Mouse (Mus musculus) kidney, embryonic 16.5 days (tissue): ENCODE measurements around the gene Herc2. TPM values are rescaled to one million over a fixed set of nuclear protein-coding genes. Genes with fewer than 3 reads are reported as not detected.
A peak's percentile ranks its signal among the peaks of the same experiment; 100 is the strongest.
"Not testable (repeated sequence)": the region's sequence is repeated elsewhere in the genome, so short reads cannot be mapped to it uniquely, and the experiment has no call there.

Experiments
- ATAC-seq: fragments of 200-750 bp; cut with Nextera tagmentation; 2 replicates; pipeline ENCODE4 v1.8.0; 2017; ENCODE audit warnings: moderate TSS enrichment; ENCODE audit not compliant: low FRiP score, low TSS enrichment
- H3K27ac ChIP-seq: fragments of 300-500 bp; sonication (generic); 2 replicates; pipeline ENCODE4 v1.5.1; 2014; ENCODE audit warnings: low read length
- H3K27me3 ChIP-seq: fragments of 300-500 bp; sonication (generic); 2 replicates; pipeline ENCODE4 v1.6.1; 2014; ENCODE audit warnings: low read length, control low read depth, mixed read lengths; ENCODE audit not compliant: insufficient read depth
- H3K36me3 ChIP-seq: fragments of 300-500 bp; sonication (generic); 2 replicates; pipeline ENCODE4 v1.6.1; 2014; ENCODE audit warnings: low read length, control low read depth, mixed read lengths; ENCODE audit not compliant: insufficient read depth
- H3K4me1 ChIP-seq: fragments of 300-500 bp; sonication (generic); 2 replicates; pipeline ENCODE4 v1.6.1; 2014; ENCODE audit warnings: low read length, control low read depth, mixed read lengths; ENCODE audit not compliant: insufficient read depth
- H3K4me2 ChIP-seq: fragments of 300-500 bp; sonication (generic); replicated peaks from 2 replicates; pipeline ENCODE4 v1.6.1; 2014; ENCODE audit warnings: low read depth, low read length
- H3K4me3 ChIP-seq: fragments of 300-500 bp; sonication (generic); 2 replicates; pipeline ENCODE4 v1.5.1; 2014; ENCODE audit warnings: mild to moderate bottlenecking, low read length
- H3K9ac ChIP-seq: fragments of 300-500 bp; sonication (generic); replicated peaks from 2 replicates; pipeline ENCODE4 v1.6.1; 2014; ENCODE audit warnings: low read length
- H3K9me3 ChIP-seq: fragments of 300-500 bp; sonication (generic); 2 replicates; pipeline ENCODE4 v1.6.1; 2016; ENCODE audit warnings: low read length, control low read depth
- WGBS: fragments of 180-500 bp; shearing (Covaris S2); extraction: QIAGEN DNeasy Blood & Tissue Kit; methylation state at CpG from one replicate; pipeline ENCODE4 v1.1.7; 2014; 5-methylcytosine and 5-hydroxymethylcytosine counted together
- polyA plus RNA-seq: library from polyadenylated mRNA; unstranded; fragments of >200 nt; fragmentation: Nextera tagmentation; extraction: Ambion mirVana; gene quantifications from 2 replicates; pipeline ENCODE4 v1.2.1, GENCODE M21; 2015

The Herc2 gene
- polyA plus RNA-seq = 19.2 and 26.9 TPM in 2 replicates

- Histone ChIP-seq H3K9ac (peak within 1 kb of the TSS; percentile 88), H3K4me2 (peak within 1 kb of the TSS; percentile 65), H3K27me3 (no peaks in the 10 kb centered on the region), H3K36me3 (no peaks in the 10 kb centered on the region), H3K4me3 (peak within 1 kb of the TSS; percentile 72), H3K9me3 (no peaks in the 10 kb centered on the region), H3K4me1 (peaks cover 9% of the 10 kb centered on the region), H3K27ac (peak within 1 kb of the TSS; percentile 85)
- ATAC-seq = peak; percentile 100
- WGBS = under 1% methylated on average over 47 of the region's 47 CpGs
Observed at GRCm38 (mm10) chr7:56049831-56050321, at the start of gene Herc2. Gene Herc2 (plus strand): TSS chr7:56050196.

GRCm38 (mm10) chr7:56010318-56011017 is 39.5 kb upstream of the Herc2 start:
- H3K27ac ChIP-seq = no peak overlapping the region
- no peak overlapping the region for H3K9ac ChIP-seq
- no peak for ATAC-seq
- no peaks in the 10 kb centered on the region for H3K9me3 ChIP-seq
- no peak overlapping the region for H3K4me3 ChIP-seq
- no peaks in the 10 kb centered on the region for H3K36me3 ChIP-seq
- no peak overlapping the region for H3K4me2 ChIP-seq
- no peaks in the 10 kb centered on the region for H3K27me3 ChIP-seq
- H3K4me1 ChIP-seq = no peaks in the 10 kb centered on the region
- 70% methylated on average over 4 of the region's 4 CpGs for whole genome bisulfite sequencing

DNA sequence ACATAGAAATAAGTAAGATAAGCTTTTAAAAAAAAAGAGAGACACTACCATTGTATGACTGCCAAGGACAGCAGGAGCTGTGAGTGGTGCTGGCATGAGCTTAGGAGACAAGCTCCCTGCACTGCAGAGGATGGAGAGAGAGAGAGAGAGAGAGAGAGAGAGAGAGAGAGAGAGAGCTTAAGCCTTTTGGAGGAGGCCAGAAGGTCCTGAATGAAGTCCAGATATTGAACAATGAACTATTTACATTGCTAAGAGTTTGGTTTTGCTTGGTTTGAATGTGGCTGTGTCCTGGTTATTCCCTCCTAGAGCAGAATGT is 39.0 kb upstream of the Herc2 start:
- no peak overlapping the region for H3K9ac ChIP-seq
- no peak for ATAC-seq

GRCm38 (mm10) chr7:56013261-56014001 is 36.6 kb upstream of the Herc2 start:
- 95% methylated on average over 14 of the region's 14 CpGs for WGBS
- Histone ChIP-seq H3K9ac (no peak overlapping the region), H3K4me2 (no peak overlapping the region), H3K4me3 (no peak overlapping the region), H3K27ac (no peak overlapping the region), H3K9me3 (no peaks in the 10 kb centered on the region), H3K4me1 (no peaks in the 10 kb centered on the region), H3K36me3 (no peaks in the 10 kb centered on the region), H3K27me3 (no peaks in the 10 kb centered on the region)
- no peak for ATAC-seq

More for the DNA sequence above, 39.0 kb upstream of the Herc2 start:
- Histone ChIP-seq H3K27me3 (no peaks in the 10 kb centered on the region), H3K9me3 (no peaks in the 10 kb centered on the region), H3K4me1 (no peaks in the 10 kb centered on the region), H3K27ac (no peak overlapping the region), H3K4me3 (no peak overlapping the region), H3K36me3 (no peaks in the 10 kb centered on the region), H3K4me2 (no peak overlapping the region)

DNA sequence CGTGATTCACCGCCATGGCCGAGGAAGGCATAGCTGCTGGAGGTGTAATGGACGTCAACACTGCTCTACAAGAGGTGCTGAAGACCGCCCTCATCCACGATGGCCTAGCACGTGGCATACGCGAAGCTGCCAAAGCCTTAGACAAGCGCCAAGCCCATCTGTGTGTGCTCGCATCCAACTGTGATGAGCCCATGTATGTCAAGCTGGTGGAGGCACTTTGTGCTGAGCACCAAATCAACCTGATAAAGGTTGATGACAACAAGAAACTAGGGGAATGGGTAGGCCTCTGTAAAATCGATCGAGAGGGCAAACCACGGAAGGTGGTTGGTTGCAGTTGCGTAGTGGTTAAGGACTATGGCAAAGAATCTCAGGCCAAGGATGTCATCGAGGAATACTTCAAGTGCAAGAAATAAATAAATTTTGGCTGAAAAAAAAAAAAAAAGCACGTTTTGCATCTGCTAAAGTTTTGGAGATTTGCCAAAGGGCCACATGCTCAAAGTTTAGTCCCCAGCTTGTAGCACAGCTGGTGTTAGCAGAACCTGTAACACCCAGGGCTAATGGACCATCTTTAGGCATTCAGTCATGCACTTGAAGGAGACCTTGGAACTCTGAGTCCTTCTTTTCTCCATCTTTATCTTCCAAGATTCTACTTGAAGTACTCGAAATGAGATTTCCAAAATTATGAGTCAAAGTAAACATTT is 35.8 kb upstream of the Herc2 start:
- ATAC-seq, H3K36me3 ChIP-seq, H3K27ac ChIP-seq, H3K4me3 ChIP-seq, H3K4me1 ChIP-seq, H3K9me3 ChIP-seq, H3K9ac ChIP-seq, H3K4me2 ChIP-seq, H3K27me3 ChIP-seq: not testable (repeated sequence)
- WGBS = 84% methylated on average over 5 of the region's 18 CpGs

DNA sequence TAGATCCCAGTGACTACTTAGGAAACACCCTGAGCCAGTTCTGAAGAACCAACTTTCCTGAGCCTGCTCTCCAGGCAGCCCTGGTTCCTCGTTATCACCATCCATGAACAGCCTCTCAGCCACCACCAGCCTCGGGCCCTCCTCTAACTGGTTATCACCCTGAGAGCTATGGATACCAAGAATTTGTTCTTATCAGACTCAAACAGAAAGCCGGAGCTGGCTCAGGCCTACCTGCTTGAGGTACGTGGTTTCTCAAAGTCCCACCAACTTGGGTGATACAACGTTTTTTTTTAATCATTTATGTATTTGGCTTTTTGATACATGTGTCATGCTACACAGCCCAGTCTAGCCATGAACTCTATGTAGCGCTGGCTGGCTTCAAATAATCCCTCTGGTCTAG is 34.8 kb upstream of the Herc2 start:
- 88% methylated on average over 6 of the region's 6 CpGs for WGBS
- Histone ChIP-seq H3K9ac (no peak overlapping the region), H3K27me3 (no peaks in the 10 kb centered on the region), H3K36me3 (no peaks in the 10 kb centered on the region), H3K9me3 (no peaks in the 10 kb centered on the region), H3K27ac (no peak overlapping the region), H3K4me3 (no peak overlapping the region), H3K4me2 (no peak overlapping the region), H3K4me1 (no peaks in the 10 kb centered on the region)
- ATAC-seq = no peak

DNA sequence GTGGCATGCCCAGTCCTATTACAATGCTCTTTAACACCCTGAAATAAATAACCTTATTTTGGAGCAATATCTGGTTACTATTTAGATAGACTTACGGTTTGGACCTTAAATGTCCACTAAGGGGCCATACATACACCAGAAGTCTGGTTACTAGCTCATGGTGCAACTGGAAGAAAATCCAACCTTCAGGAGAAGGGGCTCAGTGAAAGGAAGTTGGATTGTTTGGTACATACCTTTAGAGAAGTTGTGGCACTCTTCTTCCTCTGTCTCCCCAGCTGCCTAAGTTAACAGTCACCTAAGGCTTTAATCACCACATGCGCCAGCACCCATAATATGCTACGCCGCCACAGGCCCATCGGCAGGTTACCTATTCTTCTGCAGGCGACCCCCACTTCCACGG is 34.2 kb upstream of the Herc2 start:
- WGBS = 94% methylated on average over 7 of the region's 7 CpGs
- no peak overlapping the region for H3K4me3 ChIP-seq
- H3K27ac ChIP-seq = no peak overlapping the region
- no peaks in the 10 kb centered on the region for H3K4me1 ChIP-seq
- no peaks in the 10 kb centered on the region for H3K36me3 ChIP-seq
- no peaks in the 10 kb centered on the region for H3K27me3 ChIP-seq
- ATAC-seq = no peak
- H3K9ac ChIP-seq = no peak overlapping the region
- no peaks in the 10 kb centered on the region for H3K9me3 ChIP-seq
- no peak overlapping the region for H3K4me2 ChIP-seq

- H3K9ac ChIP-seq = no peak overlapping the region
- no peak overlapping the region for H3K4me3 ChIP-seq
- H3K9me3 ChIP-seq = no peaks in the 10 kb centered on the region
- H3K36me3 ChIP-seq = no peaks in the 10 kb centered on the region
- no peak overlapping the region for H3K27ac ChIP-seq
- H3K27me3 ChIP-seq = no peaks in the 10 kb centered on the region
- 78% methylated on average over 3 of the region's 3 CpGs for WGBS
- no peak for ATAC-seq
- no peak overlapping the region for H3K4me2 ChIP-seq
- no peaks in the 10 kb centered on the region for H3K4me1 ChIP-seq
Observed at GRCm38 (mm10) chr7:56017761-56018160, 32.2 kb upstream of the Herc2 start.

GRCm38 (mm10) chr7:56018446-56018971 is 31.5 kb upstream of the Herc2 start:
- no peak for ATAC-seq
- H3K9me3 ChIP-seq = no peaks in the 10 kb centered on the region
- H3K36me3 ChIP-seq = no peaks in the 10 kb centered on the region
- peak overlapping the region; percentile 68 for H3K4me2 ChIP-seq
- no peak overlapping the region for H3K27ac ChIP-seq
- WGBS = 59% methylated on average over 7 of the region's 7 CpGs
- H3K4me1 ChIP-seq = no peaks in the 10 kb centered on the region
- H3K27me3 ChIP-seq = no peaks in the 10 kb centered on the region
- H3K4me3 ChIP-seq = peak overlapping the region; percentile 69
- H3K9ac ChIP-seq = peak overlapping the region; percentile 76
